Mouse (Mus musculus) kidney, adult 9 months (tissue): Measurements from ENCODE around the gene Fubp1.

Experiments
- DNase-seq: peaks from one replicate; pipeline ENCODE4 v3.0.0; 2022

The Fubp1 gene

GRCm38 (mm10) chr3:152284306-152284705, 74.1 kb downstream of the Fubp1 start:
- no peak for DNase-seq

GRCm38 (mm10) chr3:152284759-152285158, 74.5 kb downstream of the Fubp1 start:
- DNase-seq, result no peak
